Mouse (Mus musculus) CH12.LX (cell line): ENCODE results near the gene Wnt11.

Experiments
- CHD2 ChIP-seq: IDR thresholded peaks from 2 replicates; pipeline ENCODE4 v1.6.1; 2011; ENCODE audit warnings: low read length, improper control_type of control experiment
- CTCF ChIP-seq, 2 experiments: IDR thresholded peaks in 1 of 2; conservative IDR thresholded peaks in 1 of 2; 2 replicates each; pipeline ENCODE4 v1.5.1; 2011 to 2012; ENCODE audit warnings: low read depth in 2 of 2, low read length in 2 of 2, improper control_type of control experiment in 1 of 2, inconsistent platforms in 1 of 2, mild to moderate bottlenecking in 1 of 2, moderate library complexity in 1 of 2
- HCFC1 ChIP-seq: IDR thresholded peaks from 2 replicates; pipeline ENCODE4 v1.6.1; 2012; ENCODE audit warnings: low read depth, mild to moderate bottlenecking, inconsistent platforms, low read length, improper control_type of control experiment
- KAT2A ChIP-seq: IDR thresholded peaks from 2 replicates; pipeline ENCODE4 v1.6.1; 2012; ENCODE audit warnings: low read length, improper control_type of control experiment, inconsistent platforms; ENCODE audit not compliant: insufficient replicate concordance
- MAX ChIP-seq: IDR thresholded peaks from 2 replicates; pipeline ENCODE4 v1.6.1; 2011; ENCODE audit warnings: low read length, improper control_type of control experiment
- POLR2A ChIP-seq: IDR thresholded peaks from 2 replicates; pipeline ENCODE4 v1.6.1; 2011; ENCODE audit warnings: low read depth, mild to moderate bottlenecking, improper control_type of control experiment, low read length
- UBTF ChIP-seq: IDR thresholded peaks from 2 replicates; pipeline ENCODE4 v1.6.1; 2012; ENCODE audit warnings: low read depth, mild to moderate bottlenecking, inconsistent platforms, low read length, improper control_type of control experiment, moderate library complexity

- no peak for TF ChIP-seq CTCF (conservative IDR thresholded peaks at IDR 0.05 in 1 of 2, IDR thresholded peaks at IDR 0.05 in 1 of 2; ENCODE audit: low read depth in 2 of 2, low read length in 2 of 2)
- no peak for TF ChIP-seq KAT2A
- TF ChIP-seq MAX = no peak
- TF ChIP-seq POLR2A = no peak
- no peak for TF ChIP-seq CHD2
- TF ChIP-seq HCFC1 = no peak
- no peak for TF ChIP-seq UBTF
Measured at GRCm38 (mm10) chr7:98855388-98855787, 20.5 kb downstream of the Wnt11 start.
